Mouse (Mus musculus): ENCODE results near the gene Mbd6. TPM values are rescaled to one million over a fixed set of nuclear protein-coding genes. Genes with fewer than 3 reads are reported as not detected.
A peak's percentile ranks its signal among the peaks of the same experiment; 100 is the strongest.

Mbd6 gene
- total RNA-seq, 2 experiments from 2014 or later: 22.0 to 24.2 TPM

- DNase-seq: peak; percentile 99
- intact Hi-C loops (cut with DNase I): loop anchor here (5.0 kb wide), 1 partner anchor 802 kb away; the partner anchor contains the start of gene Baz2a
Measured at GRCm38 (mm10) chr10:127290307-127290929, 1.6 kb upstream of the Mbd6 start.

GRCm38 (mm10) chr10:127289573-127290191, 864 bp upstream of the Mbd6 start:
- DNase-seq: peak; percentile 66 to 75
- intact Hi-C loops (cut with DNase I): loop anchor here (5.0 kb wide), 2 partner anchors 378 to 803 kb away; partner anchors contain the start of genes Baz2a, Nab2 and Nemp1

- intact Hi-C loops (cut with DNase I): loop anchor here (5.0 kb wide), 1 partner anchor 379 kb away; the partner anchor contains the start of genes Nab2 and Nemp1
- DNase-seq: peak in 1 of 2 experiments; percentile 62
Measured at GRCm38 (mm10) chr10:127288328-127288799, 454 bp downstream of the Mbd6 start.

GRCm38 (mm10) chr10:127287936-127288293, 903 bp downstream of the Mbd6 start:
- no peak for DNase-seq
- intact Hi-C loops (cut with DNase I): loop anchor here (1.0 to 5.0 kb wide), 2 partner anchors 20 to 379 kb away; partner anchors contain the start of genes Nab2 and Nemp1

- intact Hi-C loops (cut with DNase I): loop anchor here (1.0 to 5.0 kb wide), 2 partner anchors 19 to 380 kb away; partner anchors contain the start of genes Nab2 and Nemp1
Measured at GRCm38 (mm10) chr10:127287271-127287935, 1.4 kb downstream of the Mbd6 start.

GRCm38 (mm10) chr10:127286730-127287129, 2.1 kb downstream of the Mbd6 start:
- no peak for DNase-seq
- intact Hi-C loops (cut with DNase I): loop anchor here (1.0 to 5.0 kb wide), 2 partner anchors 18 to 381 kb away; partner anchors contain the start of genes Nab2 and Nemp1

More at GRCm38 (mm10) chr10:127287271-127287935, 1.4 kb downstream of the Mbd6 start:
- no peak for DNase-seq

GRCm38 (mm10) chr10:127286194-127286593, 2.6 kb downstream of the Mbd6 start:
- intact Hi-C loops (cut with DNase I): loop anchor here (5.0 kb wide), 1 partner anchor 381 kb away; the partner anchor contains the start of genes Nab2 and Nemp1
- DNase-seq: no peak

- no peak for DNase-seq
- intact Hi-C loops (cut with DNase I): loop anchor here (5.0 kb wide), 1 partner anchor 382 kb away; the partner anchor contains the start of genes Nab2 and Nemp1
Measured at GRCm38 (mm10) chr10:127285644-127286043, 3.2 kb downstream of the Mbd6 start.

- intact Hi-C loops (cut with DNase I): loop anchor here (5.0 kb wide), 1 partner anchor 382 kb away; the partner anchor contains the start of genes Nab2 and Nemp1
- DNase-seq: no peak
Measured at GRCm38 (mm10) chr10:127284724-127285500, 3.9 kb downstream of the Mbd6 start.

- no peak for DNase-seq
- intact Hi-C loops (cut with DNase I): no loop called here
Measured at GRCm38 (mm10) chr10:127284105-127284622, 4.7 kb downstream of the Mbd6 start.

- no peak for DNase-seq
- intact Hi-C loops (cut with DNase I): no loop called here
Measured at GRCm38 (mm10) chr10:127282620-127283215, 6.1 kb downstream of the Mbd6 start.

GRCm38 (mm10) chr10:127281316-127281715, 7.5 kb downstream of the Mbd6 start:
- DNase-seq: no peak
- intact Hi-C loops (cut with DNase I): no loop called here

GRCm38 (mm10) chr10:127279730-127280129, 9.1 kb downstream of the Mbd6 start:
- no peak for DNase-seq
- intact Hi-C loops (cut with DNase I): no loop called here

- no peak for DNase-seq
- intact Hi-C loops (cut with DNase I): no loop called here
Measured at GRCm38 (mm10) chr10:127274261-127275022, 14.4 kb downstream of the Mbd6 start.

GRCm38 (mm10) chr10:127272371-127272770, 16.4 kb downstream of the Mbd6 start:
- intact Hi-C loops (cut with DNase I): no loop called here
- DNase-seq: no peak

GRCm38 (mm10) chr10:127269884-127270283, 18.9 kb downstream of the Mbd6 start:
- intact Hi-C loops (cut with DNase I): loop anchor here (10.0 kb wide), 1 partner anchor 365 kb away; the partner anchor contains the start of gene Atp23
- no peak for DNase-seq

GRCm38 (mm10) chr10:127269036-127269435, 19.8 kb downstream of the Mbd6 start:
- DNase-seq: no peak
- intact Hi-C loops (cut with DNase I): loop anchor here (10.0 kb wide), 1 partner anchor 364 kb away; the partner anchor contains the start of gene Atp23

GRCm38 (mm10) chr10:127268401-127268800, 20.4 kb downstream of the Mbd6 start:
- intact Hi-C loops (cut with DNase I): loop anchor here (1.0 to 10.0 kb wide), 2 partner anchors 19 to 364 kb away; partner anchors contain the start of gene Atp23
- no peak for DNase-seq
